Mouse (Mus musculus): ENCODE data around the gene H2-T23. TPM values are rescaled to one million over a fixed set of nuclear protein-coding genes. Genes with fewer than 3 reads are reported as not detected.
"Not testable (repeated sequence)": the region's sequence is repeated elsewhere in the genome, so short reads cannot be mapped to it uniquely, and the experiment has no call there.

The H2-T23 gene
- polyA plus RNA-seq, 1 experiment from 2014 or later, result 6.2 TPM

GRCm38 (mm10) chr17:36036126-36036525 lies 3.5 kb upstream of the H2-T23 start:
- ATAC-seq; H3K27ac ChIP-seq (ENCODE audit: low read length); H3K4me3 ChIP-seq (replicated peaks; ENCODE audit: low read length); H3K4me1 ChIP-seq (replicated peaks; ENCODE audit: control insufficient read depth, insufficient read depth, low read length); H3K9ac ChIP-seq (replicated peaks; ENCODE audit: low read depth, low read length); H3K36me3 ChIP-seq (ENCODE audit: control insufficient read depth, insufficient read depth); H3K9me3 ChIP-seq (ENCODE audit: control insufficient read depth, low read length); H3K27me3 ChIP-seq (replicated peaks; ENCODE audit: control insufficient read depth, insufficient read depth, low read length); H3K4me2 ChIP-seq (ENCODE audit: low read length): not testable (repeated sequence)
- WGBS, result 87% methylated on average over 13 of the region's 13 CpGs

GRCm38 (mm10) chr17:36035010-36035638 lies 2.5 kb upstream of the H2-T23 start:
- H3K9me3 ChIP-seq (ENCODE audit: control insufficient read depth, low read length); H3K36me3 ChIP-seq (ENCODE audit: control insufficient read depth, insufficient read depth); H3K4me2 ChIP-seq (ENCODE audit: low read length); H3K4me3 ChIP-seq (replicated peaks; ENCODE audit: low read length); H3K27ac ChIP-seq (ENCODE audit: low read length); H3K9ac ChIP-seq (replicated peaks; ENCODE audit: low read depth, low read length); H3K27me3 ChIP-seq (replicated peaks; ENCODE audit: control insufficient read depth, insufficient read depth, low read length); H3K4me1 ChIP-seq (replicated peaks; ENCODE audit: control insufficient read depth, insufficient read depth, low read length): not testable (repeated sequence)
- 0 out of 2 replicates have a peak, but pooled peaks have one; percentile 31 for ATAC-seq
- 40% methylated on average over 3 of the region's 3 CpGs for WGBS

- not testable (repeated sequence) for H3K27ac ChIP-seq (ENCODE audit: low read length); H3K9me3 ChIP-seq (ENCODE audit: control insufficient read depth, low read length); H3K4me1 ChIP-seq (replicated peaks; ENCODE audit: control insufficient read depth, insufficient read depth, low read length); H3K4me3 ChIP-seq (replicated peaks; ENCODE audit: low read length); H3K36me3 ChIP-seq (ENCODE audit: control insufficient read depth, insufficient read depth); H3K27me3 ChIP-seq (replicated peaks; ENCODE audit: control insufficient read depth, insufficient read depth, low read length); H3K9ac ChIP-seq (replicated peaks; ENCODE audit: low read depth, low read length); ATAC-seq; H3K4me2 ChIP-seq (ENCODE audit: low read length)
- 63% methylated on average over 3 of the region's 3 CpGs for WGBS
Measured at GRCm38 (mm10) chr17:36034524-36034923, 1.9 kb upstream of the H2-T23 start.

GRCm38 (mm10) chr17:36031583-36032331 lies 898 bp downstream of the H2-T23 start:
- not testable (repeated sequence) for H3K27me3 ChIP-seq (replicated peaks; ENCODE audit: control insufficient read depth, insufficient read depth, low read length); H3K9me3 ChIP-seq (ENCODE audit: control insufficient read depth, low read length); H3K36me3 ChIP-seq (ENCODE audit: control insufficient read depth, insufficient read depth); H3K4me1 ChIP-seq (replicated peaks; ENCODE audit: control insufficient read depth, insufficient read depth, low read length); H3K27ac ChIP-seq (ENCODE audit: low read length)
- H3K9ac ChIP-seq (replicated peaks; ENCODE audit: low read depth, low read length), result peak overlapping the region; percentile 62
- WGBS, result 1% methylated on average over 40 of the region's 40 CpGs
- peak overlapping the region; percentile 72 for H3K4me2 ChIP-seq (ENCODE audit: low read length)
- H3K4me3 ChIP-seq (replicated peaks; ENCODE audit: low read length), result peak overlapping the region; percentile 46
- peak; percentile 71 for ATAC-seq

GRCm38 (mm10) chr17:36030703-36031582 lies 1.7 kb downstream of the H2-T23 start:
- H3K9ac ChIP-seq (replicated peaks; ENCODE audit: low read depth, low read length); H3K4me1 ChIP-seq (replicated peaks; ENCODE audit: control insufficient read depth, insufficient read depth, low read length); H3K36me3 ChIP-seq (ENCODE audit: control insufficient read depth, insufficient read depth); H3K27me3 ChIP-seq (replicated peaks; ENCODE audit: control insufficient read depth, insufficient read depth, low read length); H3K9me3 ChIP-seq (ENCODE audit: control insufficient read depth, low read length); H3K27ac ChIP-seq (ENCODE audit: low read length): not testable (repeated sequence)
- Histone ChIP-seq H3K4me3 (replicated peaks; ENCODE audit: low read length) (peak overlapping the region; percentile 46), H3K4me2 (ENCODE audit: low read length) (peak overlapping the region; percentile 72)
- ATAC-seq, result peak; percentile 5; the same call in 1 of the 2 replicates
- WGBS, result 39% methylated on average over 8 of the region's 8 CpGs

GRCm38 (mm10) chr17:36030046-36030702 lies 2.5 kb downstream of the H2-T23 start:
- H3K27me3 ChIP-seq (replicated peaks; ENCODE audit: control insufficient read depth, insufficient read depth, low read length); ATAC-seq; H3K36me3 ChIP-seq (ENCODE audit: control insufficient read depth, insufficient read depth); H3K4me3 ChIP-seq (replicated peaks; ENCODE audit: low read length); H3K27ac ChIP-seq (ENCODE audit: low read length); H3K4me1 ChIP-seq (replicated peaks; ENCODE audit: control insufficient read depth, insufficient read depth, low read length); H3K9ac ChIP-seq (replicated peaks; ENCODE audit: low read depth, low read length); H3K4me2 ChIP-seq (ENCODE audit: low read length); H3K9me3 ChIP-seq (ENCODE audit: control insufficient read depth, low read length): not testable (repeated sequence)
- 79% methylated on average over 2 of the region's 4 CpGs for WGBS

- Histone ChIP-seq H3K9ac (replicated peaks; ENCODE audit: low read depth, low read length) (no peak overlapping the region), H3K4me2 (ENCODE audit: low read length) (no peak overlapping the region), H3K9me3 (ENCODE audit: control insufficient read depth, low read length) (no peaks in the 10 kb centered on the region), H3K4me1 (replicated peaks; ENCODE audit: control insufficient read depth, insufficient read depth, low read length) (peaks cover 9% of the 10 kb centered on the region; the same call in 1 of the 2 replicates), H3K4me3 (replicated peaks; ENCODE audit: low read length) (no peak overlapping the region), H3K27ac (ENCODE audit: low read length) (no peak overlapping the region), H3K27me3 (replicated peaks; ENCODE audit: control insufficient read depth, insufficient read depth, low read length) (no peaks in the 10 kb centered on the region), H3K36me3 (ENCODE audit: control insufficient read depth, insufficient read depth) (no peaks in the 10 kb centered on the region)
- no peak for ATAC-seq
- WGBS, result 91% methylated on average over 7 of the region's 7 CpGs
Measured at GRCm38 (mm10) chr17:36028879-36029619, 3.6 kb downstream of the H2-T23 start.

- Histone ChIP-seq H3K9ac (replicated peaks; ENCODE audit: low read depth, low read length) (no peak overlapping the region), H3K9me3 (ENCODE audit: control insufficient read depth, low read length) (no peaks in the 10 kb centered on the region), H3K4me3 (replicated peaks; ENCODE audit: low read length) (no peak overlapping the region), H3K27ac (ENCODE audit: low read length) (no peak overlapping the region), H3K27me3 (replicated peaks; ENCODE audit: control insufficient read depth, insufficient read depth, low read length) (no peaks in the 10 kb centered on the region), H3K36me3 (ENCODE audit: control insufficient read depth, insufficient read depth) (no peaks in the 10 kb centered on the region), H3K4me2 (ENCODE audit: low read length) (no peak overlapping the region), H3K4me1 (replicated peaks; ENCODE audit: control insufficient read depth, insufficient read depth, low read length) (peaks cover 8% of the 10 kb centered on the region; the same call in 1 of the 2 replicates)
- no peak for ATAC-seq
- 93% methylated on average over 4 of the region's 4 CpGs for WGBS
Measured at GRCm38 (mm10) chr17:36027663-36028062, 5.0 kb downstream of the H2-T23 start.

Measured in forebrain, embryonic 16.5 days (tissue).